Mouse (Mus musculus) brain, embryonic 14.5 days (tissue): ENCODE measurements around the gene Ube2e1.

Source experiments
- CTCF ChIP-seq: fragments of 200-500 bp; IDR thresholded peaks from 2 replicates; pipeline ENCODE4 v1.5.1; 2012; ENCODE audit warnings: inconsistent platforms, mild to moderate bottlenecking, moderate library complexity, borderline replicate concordance; ENCODE audit not compliant: insufficient read depth, insufficient read length; ENCODE audit errors: extremely low read depth
- POLR2A ChIP-seq: fragments of 200-500 bp; IDR thresholded peaks from 2 replicates; pipeline ENCODE4 v1.6.1; 2012; ENCODE audit warnings: mild to moderate bottlenecking, inconsistent platforms, borderline replicate concordance; ENCODE audit not compliant: poor library complexity, insufficient read depth, insufficient read length, severe bottlenecking; ENCODE audit errors: extremely low read depth

GRCm38 (mm10) chr14:18301591-18301990, 30.1 kb downstream of the Ube2e1 start:
- no peak for TF ChIP-seq POLR2A
- TF ChIP-seq CTCF, result no peak
